Mouse (Mus musculus) CH12.LX (cell line): Measurements from ENCODE around the gene Pmp22.

Source experiments
- CHD2 ChIP-seq: IDR thresholded peaks from 2 replicates; pipeline ENCODE4 v1.6.1; 2011; ENCODE audit warnings: low read length, improper control_type of control experiment
- CTCF ChIP-seq, 2 experiments: IDR thresholded peaks in 1 of 2; conservative IDR thresholded peaks in 1 of 2; 2 replicates each; pipeline ENCODE4 v1.5.1; 2011 to 2012; ENCODE audit warnings: low read depth in 2 of 2, low read length in 2 of 2, improper control_type of control experiment in 1 of 2, inconsistent platforms in 1 of 2, mild to moderate bottlenecking in 1 of 2, moderate library complexity in 1 of 2
- EP300 ChIP-seq: IDR thresholded peaks from 2 replicates; pipeline ENCODE4 v1.6.1; 2011; ENCODE audit warnings: low read length, improper control_type of control experiment
- ETS1 ChIP-seq: conservative IDR thresholded peaks from 2 replicates; pipeline ENCODE4 v1.6.1; 2012; ENCODE audit warnings: low read depth, mild to moderate bottlenecking, inconsistent platforms, low read length, improper control_type of control experiment, moderate library complexity
- IRF4 ChIP-seq: IDR thresholded peaks from 2 replicates; pipeline ENCODE4 v1.6.1; 2014; ENCODE audit warnings: low read depth, mild to moderate bottlenecking, inconsistent platforms, low read length, improper control_type of control experiment
- JUND ChIP-seq: conservative IDR thresholded peaks from 2 replicates; pipeline ENCODE4 v1.6.1; 2011; ENCODE audit warnings: low read depth, low read length, improper control_type of control experiment
- POLR2A ChIP-seq: IDR thresholded peaks from 2 replicates; pipeline ENCODE4 v1.6.1; 2011; ENCODE audit warnings: low read depth, mild to moderate bottlenecking, improper control_type of control experiment, low read length
- POLR2AphosphoS2 ChIP-seq: IDR thresholded peaks from 2 replicates; pipeline ENCODE4 v1.6.1; 2011; ENCODE audit warnings: low read depth, low read length, improper control_type of control experiment
- RCOR1 ChIP-seq: conservative IDR thresholded peaks from 2 replicates; pipeline ENCODE4 v1.6.1; 2012; ENCODE audit warnings: low read depth, mild to moderate bottlenecking, inconsistent platforms, low read length, improper control_type of control experiment
- USF1 ChIP-seq: IDR thresholded peaks from 2 replicates; pipeline ENCODE4 v1.6.1; 2014; ENCODE audit warnings: low read depth, mild to moderate bottlenecking, inconsistent platforms, low read length, improper control_type of control experiment

DNA sequence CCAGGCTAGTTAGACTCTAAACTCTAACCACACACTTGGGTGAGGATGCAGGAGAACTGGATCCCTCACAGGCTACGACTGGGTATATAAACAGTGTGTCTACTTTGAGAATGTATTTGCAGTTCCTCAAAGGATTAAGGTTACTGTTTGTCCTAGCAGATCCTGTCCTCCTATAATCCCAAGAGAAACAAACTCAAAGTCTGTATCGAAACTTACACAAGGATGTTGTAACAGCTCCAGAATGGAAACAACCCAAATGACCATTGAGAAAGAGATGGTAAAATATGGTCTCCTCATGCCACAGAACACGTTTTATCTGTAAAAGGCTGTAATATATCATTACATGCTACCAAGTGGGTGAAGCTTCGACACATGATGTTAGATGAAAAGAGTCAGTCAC, 39.0 kb downstream of the Pmp22 start:
- TF ChIP-seq IRF4 (no peak), RCOR1 (no peak), POLR2A (no peak), CTCF (conservative IDR thresholded peaks at IDR 0.05 in 1 of 2, IDR thresholded peaks at IDR 0.05 in 1 of 2; ENCODE audit: low read depth in 2 of 2, low read length in 2 of 2) (no peak), USF1 (no peak), JUND (no peak), ETS1 (no peak), CHD2 (no peak), EP300 (no peak), POLR2AphosphoS2 (no peak)
